Mouse (Mus musculus): ENCODE data around the gene Pigc. TPM values are rescaled to one million over a fixed set of nuclear protein-coding genes. Genes with fewer than 3 reads are reported as not detected.

Gene Pigc
- polyA plus RNA-seq, 1 experiment from 2014 or later = 40.8 TPM

- Histone ChIP-seq H3K9ac (ENCODE audit: low read depth, low read length) (no peak overlapping the region), H3K4me1 (ENCODE audit: control insufficient read depth, insufficient read depth, low read length) (peaks cover 12% of the 10 kb centered on the region), H3K4me2 (ENCODE audit: low read depth, low read length) (no peak overlapping the region), H3K27ac (replicated peaks; ENCODE audit: low read depth, low read length) (no peak overlapping the region), H3K27me3 (replicated peaks; ENCODE audit: control insufficient read depth, insufficient read depth, low read length) (no peaks in the 10 kb centered on the region), H3K4me3 (ENCODE audit: low read depth, low read length) (no peak overlapping the region), H3K36me3 (ENCODE audit: control insufficient read depth, insufficient read depth, low read length) (peaks cover 10% of the 10 kb centered on the region; the same call in 1 of the 2 replicates), H3K9me3 (ENCODE audit: control insufficient read depth, low read length) (no peaks in the 10 kb centered on the region)
- 67% methylated on average over 2 of the region's 2 CpGs for WGBS
- DNase-seq (ENCODE audit: low spot score) (no peak), ATAC-seq (ENCODE audit: low read depth) (no peak)
These were observed 1.1 kb upstream of the Pigc start for GRCm38 (mm10) chr1:161967936-161968335.

- Histone ChIP-seq H3K4me2 (ENCODE audit: low read depth, low read length) (no peak overlapping the region), H3K4me3 (ENCODE audit: low read depth, low read length) (no peak overlapping the region), H3K27ac (replicated peaks; ENCODE audit: low read depth, low read length) (no peak overlapping the region)
These were observed 1.9 kb downstream of the Pigc start for GRCm38 (mm10) chr1:161970874-161971273.

GRCm38 (mm10) chr1:161972233-161972632 is 3.2 kb downstream of the Pigc start:
- no peak overlapping the region for H3K4me2 ChIP-seq (ENCODE audit: low read depth, low read length)
- no peak for ATAC-seq (ENCODE audit: low read depth)
- peaks cover 28% of the 10 kb centered on the region for H3K4me1 ChIP-seq (ENCODE audit: control insufficient read depth, insufficient read depth, low read length)
- DNase-seq (ENCODE audit: low spot score) = no peak
- no peak overlapping the region for H3K27ac ChIP-seq (replicated peaks; ENCODE audit: low read depth, low read length)
- no peak overlapping the region for H3K4me3 ChIP-seq (ENCODE audit: low read depth, low read length)
- H3K9me3 ChIP-seq (ENCODE audit: control insufficient read depth, low read length) = no peaks in the 10 kb centered on the region
- peaks cover 10% of the 10 kb centered on the region; the same call in 1 of the 2 replicates for H3K36me3 ChIP-seq (ENCODE audit: control insufficient read depth, insufficient read depth, low read length)
- H3K9ac ChIP-seq (ENCODE audit: low read depth, low read length) = no peak overlapping the region
- no peaks in the 10 kb centered on the region for H3K27me3 ChIP-seq (replicated peaks; ENCODE audit: control insufficient read depth, insufficient read depth, low read length)
- WGBS = 78% methylated on average over 8 of the region's 8 CpGs

More at GRCm38 (mm10) chr1:161970874-161971273, 1.9 kb downstream of the Pigc start:
- DNase-seq (ENCODE audit: low spot score) (no peak), ATAC-seq (ENCODE audit: low read depth) (no peak)
- Histone ChIP-seq H3K27me3 (replicated peaks; ENCODE audit: control insufficient read depth, insufficient read depth, low read length) (no peaks in the 10 kb centered on the region), H3K9ac (ENCODE audit: low read depth, low read length) (no peak overlapping the region), H3K36me3 (ENCODE audit: control insufficient read depth, insufficient read depth, low read length) (peaks cover 10% of the 10 kb centered on the region; the same call in 1 of the 2 replicates), H3K4me1 (ENCODE audit: control insufficient read depth, insufficient read depth, low read length) (peaks cover 17% of the 10 kb centered on the region), H3K9me3 (ENCODE audit: control insufficient read depth, low read length) (no peaks in the 10 kb centered on the region)
- WGBS = 97% methylated on average over 9 of the region's 9 CpGs

- peak overlapping the region; percentile 35; the same call in 1 of the 2 replicates for H3K9ac ChIP-seq (ENCODE audit: low read depth, low read length)
- ATAC-seq (ENCODE audit: low read depth) (peak; percentile 64), DNase-seq (ENCODE audit: low spot score) (peak; percentile 95)
- no peaks in the 10 kb centered on the region for H3K27me3 ChIP-seq (replicated peaks; ENCODE audit: control insufficient read depth, insufficient read depth, low read length)
- peak overlapping the region; percentile 16 for H3K4me2 ChIP-seq (ENCODE audit: low read depth, low read length)
- no peaks in the 10 kb centered on the region for H3K36me3 ChIP-seq (ENCODE audit: control insufficient read depth, insufficient read depth, low read length)
- H3K27ac ChIP-seq (replicated peaks; ENCODE audit: low read depth, low read length) = peak overlapping the region; percentile 85
- 36% methylated on average over 16 of the region's 16 CpGs for WGBS
- H3K9me3 ChIP-seq (ENCODE audit: control insufficient read depth, low read length) = no peaks in the 10 kb centered on the region
- H3K4me1 ChIP-seq (ENCODE audit: control insufficient read depth, insufficient read depth, low read length) = peaks cover 30% of the 10 kb centered on the region
- no peak overlapping the region for H3K4me3 ChIP-seq (ENCODE audit: low read depth, low read length)
These were observed 7.5 kb downstream of the Pigc start for GRCm38 (mm10) chr1:161976255-161977182.

GRCm38 (mm10) chr1:161977331-161977730 is 8.3 kb downstream of the Pigc start:
- Histone ChIP-seq H3K4me3 (ENCODE audit: low read depth, low read length) (no peak overlapping the region), H3K36me3 (ENCODE audit: control insufficient read depth, insufficient read depth, low read length) (no peaks in the 10 kb centered on the region), H3K27ac (replicated peaks; ENCODE audit: low read depth, low read length) (peak overlapping the region; percentile 85), H3K9ac (ENCODE audit: low read depth, low read length) (peak overlapping the region; percentile 35; the same call in 1 of the 2 replicates), H3K4me1 (ENCODE audit: control insufficient read depth, insufficient read depth, low read length) (peaks cover 30% of the 10 kb centered on the region), H3K9me3 (ENCODE audit: control insufficient read depth, low read length) (no peaks in the 10 kb centered on the region), H3K27me3 (replicated peaks; ENCODE audit: control insufficient read depth, insufficient read depth, low read length) (no peaks in the 10 kb centered on the region), H3K4me2 (ENCODE audit: low read depth, low read length) (0 out of 2 replicates have a peak overlapping the region, but pooled peaks have one; percentile 16)
- DNase-seq (ENCODE audit: low spot score) = no peak
- WGBS = 48% methylated on average over 4 of the region's 4 CpGs
- ATAC-seq (ENCODE audit: low read depth) = no peak

- ATAC-seq (ENCODE audit: low read depth) = no peak
- WGBS = 79% methylated on average over 5 of the region's 5 CpGs
- Histone ChIP-seq H3K4me2 (ENCODE audit: low read depth, low read length) (no peak overlapping the region), H3K27ac (replicated peaks; ENCODE audit: low read depth, low read length) (no peak overlapping the region), H3K9me3 (ENCODE audit: control insufficient read depth, low read length) (no peaks in the 10 kb centered on the region), H3K9ac (ENCODE audit: low read depth, low read length) (no peak overlapping the region), H3K4me3 (ENCODE audit: low read depth, low read length) (no peak overlapping the region), H3K4me1 (ENCODE audit: control insufficient read depth, insufficient read depth, low read length) (peaks cover 32% of the 10 kb centered on the region), H3K27me3 (replicated peaks; ENCODE audit: control insufficient read depth, insufficient read depth, low read length) (no peaks in the 10 kb centered on the region), H3K36me3 (ENCODE audit: control insufficient read depth, insufficient read depth, low read length) (no peaks in the 10 kb centered on the region)
- DNase-seq (ENCODE audit: low spot score) = no peak
These were observed 9.3 kb downstream of the Pigc start for GRCm38 (mm10) chr1:161978173-161978700.

GRCm38 (mm10) chr1:161979536-161979935 is 10.6 kb downstream of the Pigc start, which contains the start of gene 4930558K02Rik:
Gene 4930558K02Rik, minus strand, starts transcription at chr1:161979636.
- DNase-seq (ENCODE audit: low spot score) = no peak
- H3K9ac ChIP-seq (ENCODE audit: low read depth, low read length) = no peak within 1 kb of the TSS
- H3K27ac ChIP-seq (replicated peaks; ENCODE audit: low read depth, low read length) = peak within 1 kb of the TSS; percentile 78
- no peaks in the 10 kb centered on the region for H3K36me3 ChIP-seq (ENCODE audit: control insufficient read depth, insufficient read depth, low read length)
- H3K27me3 ChIP-seq (replicated peaks; ENCODE audit: control insufficient read depth, insufficient read depth, low read length) = no peaks in the 10 kb centered on the region
- no peak within 1 kb of the TSS for H3K4me2 ChIP-seq (ENCODE audit: low read depth, low read length)
- no peak for ATAC-seq (ENCODE audit: low read depth)
- no peak within 1 kb of the TSS for H3K4me3 ChIP-seq (ENCODE audit: low read depth, low read length)
- H3K4me1 ChIP-seq (ENCODE audit: control insufficient read depth, insufficient read depth, low read length) = peaks cover 40% of the 10 kb centered on the region
- no peaks in the 10 kb centered on the region for H3K9me3 ChIP-seq (ENCODE audit: control insufficient read depth, low read length)
- whole genome bisulfite sequencing = 79% methylated on average over 1 of the region's 1 CpGs

- no peak for DNase-seq (ENCODE audit: low spot score)
- ATAC-seq (ENCODE audit: low read depth) = no peak
- no peaks in the 10 kb centered on the region for H3K27me3 ChIP-seq (replicated peaks; ENCODE audit: control insufficient read depth, insufficient read depth, low read length)
- no peak overlapping the region for H3K9ac ChIP-seq (ENCODE audit: low read depth, low read length)
- H3K4me1 ChIP-seq (ENCODE audit: control insufficient read depth, insufficient read depth, low read length) = peaks cover 46% of the 10 kb centered on the region
- peak overlapping the region; percentile 78 for H3K27ac ChIP-seq (replicated peaks; ENCODE audit: low read depth, low read length)
- H3K4me3 ChIP-seq (ENCODE audit: low read depth, low read length) = no peak overlapping the region
- no peak overlapping the region for H3K4me2 ChIP-seq (ENCODE audit: low read depth, low read length)
- WGBS = 60% methylated on average over 2 of the region's 2 CpGs
- H3K36me3 ChIP-seq (ENCODE audit: control insufficient read depth, insufficient read depth, low read length) = no peaks in the 10 kb centered on the region
- H3K9me3 ChIP-seq (ENCODE audit: control insufficient read depth, low read length) = no peaks in the 10 kb centered on the region
These were observed 11.1 kb downstream of the Pigc start for GRCm38 (mm10) chr1:161980046-161980445.
